8 mouse cellular contexts compared by ENCODE assay signal in the genomic region with DNA sequence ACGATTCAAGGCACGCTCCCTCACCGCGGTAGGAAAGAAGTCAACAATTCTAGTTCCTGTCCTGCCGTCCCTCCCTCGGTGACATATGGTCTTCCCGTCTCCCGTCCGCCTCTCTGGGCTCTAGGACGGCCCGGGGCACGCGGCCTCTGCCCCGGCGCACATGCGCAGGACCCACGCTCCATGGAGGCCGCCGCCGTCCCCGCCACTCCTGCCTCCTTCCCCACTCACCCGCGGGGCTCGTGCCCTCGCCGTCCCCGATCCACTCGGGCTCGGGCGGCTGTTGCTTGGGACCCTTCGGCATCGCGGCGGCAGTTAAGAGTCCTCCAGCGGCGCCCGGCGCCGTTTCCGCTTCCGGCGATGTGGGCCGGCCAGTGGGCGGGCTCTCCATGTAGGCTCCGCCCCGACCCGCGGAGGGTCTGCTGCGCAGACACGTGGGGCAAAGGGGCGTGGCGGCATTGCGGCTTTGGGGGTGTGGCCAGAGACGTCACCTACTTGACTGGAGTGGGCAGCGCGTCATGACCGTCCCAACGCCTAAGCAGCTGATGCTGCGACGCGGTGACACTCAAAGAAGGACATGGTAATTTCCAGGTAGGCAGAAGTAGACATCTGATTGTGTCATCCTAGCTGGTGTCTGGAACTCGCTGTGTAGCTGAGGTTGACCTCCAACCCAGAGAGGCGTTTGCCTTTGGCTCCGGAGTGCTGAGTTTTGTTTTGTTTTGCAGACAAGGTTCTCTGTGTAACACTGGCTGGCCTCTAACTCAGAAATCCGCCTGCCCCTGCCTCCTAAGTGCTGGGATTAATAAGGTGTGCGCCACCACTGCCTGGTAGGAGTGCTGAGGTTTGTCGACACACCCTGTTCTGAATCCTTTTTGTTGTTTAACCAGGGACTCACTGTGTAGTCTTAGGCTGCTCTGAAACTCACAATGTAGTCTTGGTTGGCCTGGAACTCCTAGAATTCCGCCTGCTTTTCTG. TPM values are rescaled to one million over a fixed set of nuclear protein-coding genes. Genes with fewer than 3 reads are reported as not detected.
DNase-seq lines count a peak whose midpoint lies in the region; ATAC-seq lines count a peak whose summit lies in the region.

Gene Abcf1 (minus strand): TSS at position 344 of the 972 bp plus-strand sequence.

- peaks cover 45% of the 10 kb centered on the region for H3K36me3 ChIP-seq in heart, embryonic 14.5 days (ENCODE audit: control insufficient read depth, insufficient read depth, low read length)
- peaks cover 57% of the 10 kb centered on the region for H3K36me3 ChIP-seq in liver, embryonic 13.5 days
- H3K36me3 ChIP-seq in stomach, embryonic 16.5 days (ENCODE audit: control insufficient read depth, insufficient read depth, low read length) = no peaks in the 10 kb centered on the region

- H3K4me2 ChIP-seq in heart, embryonic 14.5 days (ENCODE audit: low read length) = peak within 1 kb of the TSS; percentile 80
- peak within 1 kb of the TSS; percentile 90 for H3K4me2 ChIP-seq in liver, embryonic 13.5 days
- H3K4me2 ChIP-seq in stomach, embryonic 16.5 days (ENCODE audit: low read depth, low read length) = peak within 1 kb of the TSS; percentile 72

- H3K4me3 ChIP-seq in heart, embryonic 14.5 days (ENCODE audit: control insufficient read depth in 1 of 2, insufficient read depth in 1 of 2, low read depth in 1 of 2, low read length in 2 of 2) = peak within 1 kb of the TSS; percentile 73 to 86
- peak within 1 kb of the TSS; percentile 91 for H3K4me3 ChIP-seq in liver, embryonic 13.5 days (replicated peaks)
- peak within 1 kb of the TSS; percentile 75 for H3K4me3 ChIP-seq in stomach, embryonic 16.5 days (replicated peaks; ENCODE audit: low read length)

- peak within 1 kb of the TSS; percentile 82 for H3K9ac ChIP-seq in heart, embryonic 14.5 days (ENCODE audit: low read length)
- H3K9ac ChIP-seq in liver, embryonic 13.5 days = peak within 1 kb of the TSS; percentile 91
- H3K9ac ChIP-seq in stomach, embryonic 16.5 days (ENCODE audit: low read length) = peak within 1 kb of the TSS; percentile 86

- ATAC-seq in CD4-positive, CD25-positive, alpha-beta regulatory T cell, adult 4 months = peak; percentile 94
- peak; percentile 96 for ATAC-seq in heart, embryonic 14.5 days (ENCODE audit: insufficient number of reproducible peaks, insufficient read depth, low FRiP score, low read depth)
- peak; percentile 94 for ATAC-seq in liver, embryonic 13.5 days (ENCODE audit: low read depth)
- peak; percentile 99 for ATAC-seq in stomach, embryonic 16.5 days (ENCODE audit: insufficient read depth, low FRiP score)

- WGBS in heart, embryonic 14.5 days = under 1% methylated on average over 68 of the region's 68 CpGs
- 1% methylated on average over 67 of the region's 68 CpGs for WGBS in liver, embryonic 13.5 days (ENCODE audit: insufficient replicate concordance)
- WGBS in stomach, embryonic 16.5 days = under 1% methylated on average over 68 of the region's 68 CpGs

- no peaks in the 10 kb centered on the region for H3K9me3 ChIP-seq in heart, embryonic 14.5 days (ENCODE audit: control insufficient read depth, low read length)
- no peaks in the 10 kb centered on the region for H3K9me3 ChIP-seq in liver, embryonic 13.5 days (replicated peaks)
- no peaks in the 10 kb centered on the region for H3K9me3 ChIP-seq in stomach, embryonic 16.5 days (replicated peaks; ENCODE audit: control insufficient read depth, low read length)

- peak; percentile 95 for DNase-seq in c-Kit-negative CD71-positive TER-119-positive erythroid progenitor cells, embryonic 14.5 days (ENCODE audit: low read depth, low spot score)
- DNase-seq in fibroblast of lung, adult 2 months (ENCODE audit: low read depth) = peak; percentile 93
- peak; percentile 99 for DNase-seq in kidney, postnatal 14 days
- DNase-seq in liver, embryonic 13.5 days = peak; percentile 99
- DNase-seq in neural tube, embryonic 10.5 days (ENCODE audit: extremely low spot score, low spot score) = peak; percentile 99

- peak within 1 kb of the TSS; percentile 30 to 72 for H3K27ac ChIP-seq in heart, embryonic 14.5 days (replicated peaks in 1 of 2; ENCODE audit: control insufficient read depth in 1 of 2, insufficient read depth in 1 of 2, low read depth in 2 of 2, low read length in 2 of 2)
- peak within 1 kb of the TSS; percentile 80 for H3K27ac ChIP-seq in liver, embryonic 13.5 days
- peak within 1 kb of the TSS; percentile 82 for H3K27ac ChIP-seq in stomach, embryonic 16.5 days (ENCODE audit: low read length)

- peaks cover 7 to 15% of the 10 kb centered on the region in 2 experiments for H3K4me1 ChIP-seq in heart, embryonic 14.5 days (ENCODE audit: control insufficient read depth in 2 of 2, insufficient read depth in 2 of 2, low read length in 2 of 2)
- peaks cover 51% of the 10 kb centered on the region for H3K4me1 ChIP-seq in liver, embryonic 13.5 days (replicated peaks)
- H3K4me1 ChIP-seq in stomach, embryonic 16.5 days (ENCODE audit: control insufficient read depth, insufficient read depth, low read length) = peaks cover 14% of the 10 kb centered on the region

- H3K27me3 ChIP-seq in heart, embryonic 14.5 days (ENCODE audit: control insufficient read depth, insufficient read depth, low read length) = no peaks in the 10 kb centered on the region
- no peaks in the 10 kb centered on the region for H3K27me3 ChIP-seq in liver, embryonic 13.5 days
- no peaks in the 10 kb centered on the region for H3K27me3 ChIP-seq in stomach, embryonic 16.5 days (ENCODE audit: control insufficient read depth, insufficient read depth, low read length)

RNA-seq across cellular contexts. Expression of gene Abcf1, which starts in this region (rescaled TPM):
- 100 to 1,000 TPM; 122 to 174 TPM for polyA plus RNA-seq in CD4-positive, CD25-positive, alpha-beta regulatory T cell, adult 4 months (2017; shearing (Covaris generic))
- polyA plus RNA-seq in heart, embryonic 14.5 days (2014; fragmentation: Nextera tagmentation; extraction: Ambion mirVana) = 57.0 and 58.3 TPM in 2 replicates
- 81.3 and 110 TPM in 2 replicates for polyA plus RNA-seq in liver, embryonic 13.5 days (2015; fragmentation: Nextera tagmentation; extraction: Ambion mirVana)
- polyA plus RNA-seq in stomach, embryonic 16.5 days (2015; fragmentation: Nextera tagmentation; extraction: Ambion mirVana) = 87.7 and 88.9 TPM in 2 replicates

Comparison
In these comparisons a context has a peak if more than half of its experiments do, and no peak if none do; other contexts are left out.
1. Peak in every context shown above with its lines: DNase-seq, ATAC-seq, H3K4me3 ChIP-seq and H3K27ac ChIP-seq.